Mouse (Mus musculus) myocyte (in vitro differentiated cells): ENCODE data around the gene Gatc. TPM values are rescaled to one million over a fixed set of nuclear protein-coding genes. Genes with fewer than 3 reads are reported as not detected.

ENCODE experiments used
- H3K27me3 ChIP-seq: one replicate; pipeline ENCODE4 v1.6.1; 2011; ENCODE audit not compliant: control insufficient read depth, insufficient read depth, insufficient read length
- H3K36me3 ChIP-seq: one replicate; pipeline ENCODE4 v1.6.1; 2011; ENCODE audit not compliant: control insufficient read depth, insufficient read depth
- H3K4me2 ChIP-seq: one replicate; pipeline ENCODE4 v1.6.1; 2011; ENCODE audit warnings: low read depth, control low read depth
- H3K4me3 ChIP-seq: one replicate; pipeline ENCODE4 v1.5.1; 2011; ENCODE audit warnings: mild to moderate bottlenecking, control low read depth, moderate library complexity
- H3K79me2 ChIP-seq: one replicate; pipeline ENCODE4 v1.6.1; 2011; ENCODE audit not compliant: control insufficient read depth, insufficient read depth
- H3ac ChIP-seq: one replicate; pipeline ENCODE4 v1.6.1; 2011; ENCODE audit not compliant: control insufficient read depth, insufficient read length
- CEBPB ChIP-seq: IDR thresholded peaks from 2 replicates; pipeline ENCODE4 v1.6.1; 2011; ENCODE audit warnings: mild to moderate bottlenecking, moderate library complexity; ENCODE audit not compliant: poor library complexity, insufficient read depth, severe bottlenecking
- E2F4 ChIP-seq: IDR thresholded peaks from one replicate; pipeline ENCODE4 v1.6.1; 2011; ENCODE audit warnings: mild to moderate bottlenecking, control low read depth, moderate library complexity; ENCODE audit not compliant: insufficient read depth
- MAX ChIP-seq: IDR thresholded peaks from one replicate; pipeline ENCODE4 v1.6.1; 2011; ENCODE audit warnings: low read depth, mild to moderate bottlenecking, control low read depth
- MYOD1 ChIP-seq, 3 experiments: IDR thresholded peaks; one replicate each; pipeline ENCODE4 v1.6.1; 2011; ENCODE audit warnings: control low read depth in 2 of 3, low read depth in 2 of 3, mild to moderate bottlenecking in 2 of 3, moderate library complexity in 1 of 3; ENCODE audit not compliant: insufficient read length in 2 of 3, control insufficient read depth in 1 of 3
- MYOG ChIP-seq, 3 experiments: IDR thresholded peaks; one replicate each; pipeline ENCODE4 v1.6.1; 2011; ENCODE audit warnings: control low read depth in 2 of 3, low read depth in 2 of 3, mild to moderate bottlenecking in 2 of 3; ENCODE audit not compliant: insufficient read length in 2 of 3, control insufficient read depth in 1 of 3, insufficient read depth in 1 of 3
- POLR2A ChIP-seq: IDR thresholded peaks from one replicate; pipeline ENCODE4 v1.6.1; 2011; ENCODE audit warnings: low read depth, mild to moderate bottlenecking, control low read depth, moderate library complexity; ENCODE audit not compliant: insufficient read length
- POLR2AphosphoS2 ChIP-seq: IDR thresholded peaks from one replicate; pipeline ENCODE4 v1.6.1; 2011; ENCODE audit warnings: low read depth, control low read depth; ENCODE audit not compliant: insufficient read length
- REST ChIP-seq: IDR thresholded peaks from one replicate; pipeline ENCODE4 v1.6.1; 2011; ENCODE audit warnings: mild to moderate bottlenecking, control low read depth, moderate library complexity; ENCODE audit not compliant: insufficient read depth, insufficient read length
- SRF ChIP-seq: IDR thresholded peaks from one replicate; pipeline ENCODE4 v1.6.1; 2011; ENCODE audit warnings: low read depth; ENCODE audit not compliant: control insufficient read depth, insufficient read length
- TCF12 ChIP-seq: IDR thresholded peaks from one replicate; pipeline ENCODE4 v1.6.1; 2011; ENCODE audit warnings: mild to moderate bottlenecking, control low read depth; ENCODE audit not compliant: poor library complexity, insufficient read depth, severe bottlenecking
- TCF3 ChIP-seq: IDR thresholded peaks from one replicate; pipeline ENCODE4 v1.6.1; 2011; ENCODE audit warnings: low read depth, control low read depth; ENCODE audit not compliant: insufficient read length
- USF1 ChIP-seq: IDR thresholded peaks from one replicate; pipeline ENCODE4 v1.6.1; 2011; ENCODE audit warnings: low read depth, mild to moderate bottlenecking, control low read depth, moderate library complexity
- polyA plus RNA-seq: library from polyadenylated mRNA; unstranded; fragments of >200 nt; fragmentation: generic; extraction: Trizol; gene quantifications from one replicate; pipeline ENCODE4 v1.2.1, GENCODE M21; 2012; ENCODE audit warnings: missing spikeins

Gatc gene
- polyA plus RNA-seq, 1 experiment, result 8.1 TPM

GRCm38 (mm10) chr5:115319004-115319940, 21.7 kb downstream of the Gatc start:
- Histone ChIP-seq H3K27me3 (no peaks in the 10 kb centered on the region), H3K79me2 (no peaks in the 10 kb centered on the region), H3ac (no peak overlapping the region), H3K36me3 (no peaks in the 10 kb centered on the region), H3K4me2 (peak overlapping the region; percentile 91), H3K4me3 (peak overlapping the region; percentile 23)
- peak; percentile 61 for TF ChIP-seq POLR2AphosphoS2
- no peak for TF ChIP-seq USF1
- no peak for TF ChIP-seq SRF
- peak; percentile 55 for TF ChIP-seq POLR2A
- TF ChIP-seq TCF12, result no peak
- peak in 2 of 3 experiments; percentile 5 to 29 for TF ChIP-seq MYOD1 (IDR thresholded peaks at IDR 0.05; ENCODE audit: control insufficient read depth in 1 of 3, insufficient read length in 2 of 3, low read depth in 2 of 3)
- no peak for TF ChIP-seq MAX
- no peak for TF ChIP-seq E2F4
- no peak for TF ChIP-seq CEBPB
- no peak for TF ChIP-seq TCF3
- TF ChIP-seq MYOG (IDR thresholded peaks at IDR 0.05; ENCODE audit: control insufficient read depth in 1 of 3, insufficient read depth in 1 of 3, insufficient read length in 2 of 3, low read depth in 2 of 3), result peak in 1 of 3 experiments; percentile 62
- TF ChIP-seq REST, result no peak

GRCm38 (mm10) chr5:115317645-115318328, 23.2 kb downstream of the Gatc start:
- Histone ChIP-seq H3K4me3 (no peak overlapping the region), H3K27me3 (no peaks in the 10 kb centered on the region), H3K4me2 (peak overlapping the region; percentile 65), H3K79me2 (no peaks in the 10 kb centered on the region), H3ac (no peak overlapping the region), H3K36me3 (no peaks in the 10 kb centered on the region)
- TF ChIP-seq TCF12, result no peak
- TF ChIP-seq TCF3, result no peak
- TF ChIP-seq POLR2AphosphoS2, result no peak
- TF ChIP-seq MYOG (IDR thresholded peaks at IDR 0.05; ENCODE audit: control insufficient read depth in 1 of 3, insufficient read depth in 1 of 3, insufficient read length in 2 of 3, low read depth in 2 of 3), result peak in 1 of 3 experiments; percentile 36
- TF ChIP-seq USF1, result no peak
- TF ChIP-seq E2F4, result no peak
- no peak for TF ChIP-seq POLR2A
- no peak for TF ChIP-seq MAX
- TF ChIP-seq REST, result no peak
- TF ChIP-seq SRF, result no peak
- no peak for TF ChIP-seq CEBPB
- TF ChIP-seq MYOD1 (IDR thresholded peaks at IDR 0.05; ENCODE audit: control insufficient read depth in 1 of 3, insufficient read length in 2 of 3, low read depth in 2 of 3), result peak in 1 of 3 experiments; percentile 38

- Histone ChIP-seq H3ac (no peak overlapping the region), H3K4me2 (peak overlapping the region; percentile 65), H3K36me3 (no peaks in the 10 kb centered on the region), H3K4me3 (no peak overlapping the region), H3K79me2 (no peaks in the 10 kb centered on the region), H3K27me3 (no peaks in the 10 kb centered on the region)
- TF ChIP-seq MYOG (IDR thresholded peaks at IDR 0.05; ENCODE audit: control insufficient read depth in 1 of 3, insufficient read depth in 1 of 3, insufficient read length in 2 of 3, low read depth in 2 of 3) (no peak), USF1 (no peak), E2F4 (no peak), REST (no peak), POLR2AphosphoS2 (no peak)
Observed at GRCm38 (mm10) chr5:115316968-115317644, 23.9 kb downstream of the Gatc start.

- H3K4me2 ChIP-seq, result no peak overlapping the region
- H3ac ChIP-seq, result no peak overlapping the region
- H3K27me3 ChIP-seq, result peaks cover 11% of the 10 kb centered on the region
- H3K4me3 ChIP-seq, result no peak overlapping the region
- H3K36me3 ChIP-seq, result no peaks in the 10 kb centered on the region
- no peaks in the 10 kb centered on the region for H3K79me2 ChIP-seq
- TF ChIP-seq SRF (no peak), POLR2A (no peak), USF1 (no peak), MYOG (IDR thresholded peaks at IDR 0.05; ENCODE audit: control insufficient read depth in 1 of 3, insufficient read depth in 1 of 3, insufficient read length in 2 of 3, low read depth in 2 of 3) (no peak), REST (no peak), CEBPB (no peak), MYOD1 (IDR thresholded peaks at IDR 0.05; ENCODE audit: control insufficient read depth in 1 of 3, insufficient read length in 2 of 3, low read depth in 2 of 3) (no peak), POLR2AphosphoS2 (no peak), E2F4 (no peak), TCF12 (no peak), MAX (no peak), TCF3 (no peak)
Observed at GRCm38 (mm10) chr5:115313668-115313943, 27.4 kb downstream of the Gatc start.
